Mouse (Mus musculus): ENCODE results near the gene Trex2. TPM values are rescaled to one million over a fixed set of nuclear protein-coding genes. Genes with fewer than 3 reads are reported as not detected.
A peak's percentile ranks its signal among the peaks of the same experiment; 100 is the strongest.

The Trex2 gene
- polyA plus RNA-seq (2017; shearing (Covaris generic)) = not detected

DNA sequence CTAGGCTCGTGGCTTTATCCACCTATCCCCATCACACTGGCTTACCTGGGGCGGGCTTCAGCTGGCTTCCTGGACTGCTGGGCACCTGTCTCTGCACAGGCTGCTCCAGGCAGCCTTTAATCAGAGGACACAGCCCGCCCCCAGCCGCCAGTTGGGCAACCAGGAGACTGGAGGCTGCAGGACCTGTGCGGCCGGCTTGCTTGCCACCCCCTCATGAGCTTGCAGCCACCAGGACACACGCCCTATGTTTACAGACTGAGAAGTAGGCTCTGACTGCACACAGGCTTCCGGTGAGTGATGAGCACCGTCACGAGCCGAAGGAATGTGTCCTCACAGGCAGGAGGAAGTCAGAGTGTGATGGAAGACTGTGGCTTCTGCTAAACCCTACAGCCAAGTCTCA, at the start of gene Trex2:
TSS of gene Trex2 (minus strand) at position 93 of the 400 bp plus-strand sequence.
- no peak for ATAC-seq

DNA sequence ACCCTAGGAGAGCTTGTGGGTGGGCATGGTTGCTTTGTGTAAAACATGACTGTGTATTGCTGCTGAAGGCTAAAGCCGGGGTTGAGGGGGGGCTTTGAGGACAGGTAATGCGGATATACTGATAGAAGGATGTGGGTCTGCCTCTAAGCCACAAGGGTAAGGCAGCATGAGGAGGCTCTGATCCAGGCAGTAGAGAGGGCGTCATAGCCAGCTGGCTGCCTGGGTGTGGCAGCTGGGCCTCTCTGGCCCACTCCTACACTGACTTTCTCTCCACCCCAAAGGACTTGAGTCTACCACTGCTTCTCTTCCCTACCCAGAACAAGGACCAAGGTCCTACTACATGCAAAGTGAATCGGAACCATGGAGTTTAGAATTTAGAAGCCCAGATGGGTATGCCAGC, 49.7 kb upstream of the Trex2 start:
- no peak for ATAC-seq

DNA sequence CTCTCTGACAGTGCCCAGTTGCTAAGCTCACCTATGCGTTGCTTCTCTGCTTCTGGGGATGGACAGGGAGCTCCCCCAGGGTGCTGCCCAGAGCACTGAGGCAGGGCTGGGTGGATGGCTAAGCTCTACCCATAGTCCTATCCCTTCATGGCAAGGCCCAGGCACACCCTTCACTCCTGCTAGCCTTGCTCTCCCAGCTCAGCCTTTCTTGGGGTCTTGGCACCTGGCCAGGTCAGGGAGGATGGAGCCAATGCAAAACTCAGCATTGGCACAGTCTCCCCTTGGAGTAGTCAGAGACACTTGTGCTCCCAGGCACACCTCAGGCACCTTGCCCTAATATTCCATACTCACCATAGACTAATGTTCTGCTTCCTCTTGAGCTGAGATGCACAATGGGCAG, 48.9 kb upstream of the Trex2 start:
- ATAC-seq = no peak

DNA sequence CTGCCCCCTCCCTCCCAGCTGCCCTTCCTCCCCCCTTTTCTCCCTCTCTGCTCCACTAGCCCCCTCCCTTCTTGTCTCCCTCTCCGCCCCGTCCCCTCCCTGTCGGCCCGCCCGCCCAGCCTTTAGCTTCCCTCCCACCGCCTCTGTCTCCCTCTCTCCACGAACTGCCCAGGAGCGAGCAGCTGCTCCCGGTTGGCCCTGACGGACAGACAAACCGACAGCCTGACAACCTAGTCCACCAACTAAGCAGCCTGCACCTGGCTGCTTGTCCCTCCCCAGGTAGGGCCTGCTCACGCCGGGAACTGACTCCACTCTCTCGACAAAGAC, 48.3 kb upstream of the Trex2 start, which contains the start of gene Bgn:
TSS of gene Bgn (plus strand) at position 119 of the 327 bp plus-strand sequence.
- ATAC-seq = no peak

DNA sequence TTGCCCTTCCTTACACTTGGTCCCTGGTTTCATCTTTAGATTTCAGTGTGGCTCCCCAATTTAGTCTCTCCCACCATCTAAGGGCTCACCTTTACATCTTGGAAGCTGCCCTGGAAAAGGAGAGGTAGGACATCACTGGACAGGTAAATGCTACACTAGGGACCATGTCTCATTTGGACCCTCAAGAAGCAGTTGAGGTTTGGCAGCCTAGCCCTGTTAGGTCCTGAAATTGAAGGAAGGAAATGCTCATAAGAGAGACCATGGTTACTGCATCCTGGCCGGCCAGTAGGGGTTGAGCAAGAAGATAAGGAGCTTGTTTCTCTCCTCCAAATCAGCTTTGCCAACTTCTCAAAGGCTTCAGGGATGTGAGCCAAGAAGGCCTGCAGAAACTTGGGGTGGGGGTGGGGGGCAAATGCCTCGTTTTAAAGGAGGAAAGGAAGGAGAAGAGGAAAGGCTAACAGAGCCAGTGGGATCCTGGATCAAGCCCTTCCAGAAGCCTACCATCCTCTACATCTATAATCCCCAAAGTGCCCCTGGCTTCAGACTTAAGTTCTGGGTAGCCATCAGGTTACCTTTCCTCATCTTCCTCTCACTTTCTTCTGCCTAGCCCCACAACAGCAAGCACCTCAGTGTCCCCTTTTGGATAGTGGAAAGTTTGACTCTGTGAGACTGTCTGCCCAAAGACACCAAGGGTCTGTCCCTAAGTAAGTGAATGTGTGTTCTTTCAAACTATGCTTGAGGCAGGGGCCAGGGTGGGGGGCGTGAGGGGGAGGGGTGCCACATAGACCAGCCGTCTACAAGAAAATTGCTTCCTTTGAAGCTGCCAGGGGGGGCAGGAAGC, 47.7 kb upstream of the Trex2 start:
- no peak for ATAC-seq

DNA sequence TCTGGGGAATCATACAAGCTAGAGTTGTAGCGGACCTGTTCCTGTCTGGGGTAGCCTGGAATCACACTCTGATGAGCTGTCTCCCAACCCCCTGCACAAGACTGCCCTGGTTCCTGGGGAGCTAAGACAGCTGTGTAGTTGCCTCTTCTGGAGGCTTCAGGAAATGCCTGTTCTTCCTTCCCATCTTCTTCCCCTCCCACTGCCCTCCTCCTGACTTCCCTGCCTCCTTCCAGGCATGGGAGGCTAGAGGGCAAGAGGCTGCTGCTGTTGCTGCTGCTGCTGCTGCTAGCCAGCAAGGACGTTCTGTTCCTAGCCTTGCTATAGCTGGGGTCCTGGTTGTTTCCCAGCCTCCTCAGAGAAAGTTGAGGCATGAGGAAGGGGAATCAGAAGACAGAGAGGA, 45.2 kb upstream of the Trex2 start:
- no peak for ATAC-seq

DNA sequence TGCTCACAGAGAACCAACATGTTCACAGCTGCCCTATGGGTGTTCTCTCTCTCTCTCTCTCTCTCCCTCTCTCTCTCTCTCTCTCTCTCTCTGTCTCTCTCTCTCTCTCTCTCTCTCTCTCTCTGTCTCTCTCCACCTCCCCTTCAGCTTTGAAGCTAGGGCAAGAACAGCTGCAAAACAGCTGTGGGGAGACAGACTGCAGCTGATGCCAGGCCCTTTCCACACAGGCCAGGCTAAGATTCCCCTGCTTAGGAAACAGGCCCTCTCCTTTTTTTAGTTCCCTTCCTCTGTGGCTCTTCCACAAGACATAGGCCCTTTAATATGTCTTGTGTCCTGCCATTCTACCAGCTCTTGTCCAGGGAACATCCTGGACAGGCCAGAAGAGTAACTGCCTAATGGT, 44.5 kb upstream of the Trex2 start:
- ATAC-seq = no peak

DNA sequence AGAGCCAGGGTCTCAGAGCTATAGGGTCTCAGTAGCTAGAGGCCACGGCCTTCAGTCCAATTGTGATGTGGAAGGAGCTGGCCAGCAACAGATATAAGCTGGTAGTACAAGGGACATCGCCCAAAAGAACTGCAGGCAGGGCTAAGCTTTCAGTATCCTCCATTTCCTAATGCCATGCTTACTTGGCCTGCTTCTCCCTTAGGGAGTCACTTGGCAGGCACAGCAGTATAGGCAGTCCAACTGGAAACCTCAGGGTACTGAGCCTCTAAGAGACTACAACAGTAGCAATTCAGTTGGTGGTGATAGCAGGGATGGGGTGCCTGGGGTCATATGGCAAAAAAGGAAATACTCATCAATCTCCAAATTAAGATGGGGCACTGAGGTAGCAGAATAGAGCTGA, 42.4 kb upstream of the Trex2 start:
- no peak for ATAC-seq

DNA sequence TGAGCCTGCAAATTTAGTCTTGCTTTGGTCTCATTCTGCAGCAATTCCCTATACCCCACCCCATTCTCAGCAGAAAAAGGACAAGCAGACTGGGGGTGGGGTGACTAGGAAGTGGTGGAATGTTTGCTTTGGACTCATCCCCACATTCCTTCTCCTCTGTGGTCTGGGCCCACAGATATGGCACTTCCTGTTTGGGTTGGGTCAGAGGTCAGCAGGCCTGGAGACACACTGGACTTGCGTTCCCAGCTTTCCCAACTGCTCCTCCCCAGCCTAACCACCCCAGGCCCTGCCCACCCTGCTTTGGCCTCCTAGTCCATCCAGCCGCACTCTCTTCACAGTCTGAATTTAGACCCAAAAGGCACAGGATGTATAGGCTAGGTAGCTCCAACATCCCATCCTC, 41.5 kb upstream of the Trex2 start:
- ATAC-seq = no peak

DNA sequence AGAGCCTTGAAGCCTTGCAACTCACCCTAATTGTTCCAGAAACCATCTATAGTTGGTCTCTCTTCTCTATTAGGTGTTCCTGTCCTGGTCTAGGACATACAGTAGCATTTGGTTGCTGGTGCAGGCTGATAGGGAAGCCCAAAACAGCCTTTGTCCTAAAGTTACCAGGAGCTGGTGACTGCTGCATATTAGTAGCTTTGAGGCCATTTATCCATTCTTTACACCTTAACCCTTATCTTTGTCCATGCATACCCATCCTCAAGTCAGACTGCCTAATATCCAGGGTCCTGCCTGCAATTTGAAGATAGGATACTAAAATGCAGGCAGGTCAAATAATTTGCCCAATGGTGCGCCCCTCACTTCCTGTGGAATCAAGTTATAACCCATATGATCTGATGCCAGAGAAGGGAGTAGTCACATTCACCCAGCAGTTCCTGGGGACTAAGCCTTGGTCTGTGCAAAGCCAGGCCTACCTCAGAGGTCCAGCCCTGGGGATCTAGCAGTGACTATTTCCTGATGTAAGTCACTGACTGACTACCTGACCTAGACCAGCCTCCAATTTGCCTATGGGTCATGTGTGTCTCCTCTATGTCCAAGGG, 40.6 kb upstream of the Trex2 start:
- ATAC-seq = no peak

DNA sequence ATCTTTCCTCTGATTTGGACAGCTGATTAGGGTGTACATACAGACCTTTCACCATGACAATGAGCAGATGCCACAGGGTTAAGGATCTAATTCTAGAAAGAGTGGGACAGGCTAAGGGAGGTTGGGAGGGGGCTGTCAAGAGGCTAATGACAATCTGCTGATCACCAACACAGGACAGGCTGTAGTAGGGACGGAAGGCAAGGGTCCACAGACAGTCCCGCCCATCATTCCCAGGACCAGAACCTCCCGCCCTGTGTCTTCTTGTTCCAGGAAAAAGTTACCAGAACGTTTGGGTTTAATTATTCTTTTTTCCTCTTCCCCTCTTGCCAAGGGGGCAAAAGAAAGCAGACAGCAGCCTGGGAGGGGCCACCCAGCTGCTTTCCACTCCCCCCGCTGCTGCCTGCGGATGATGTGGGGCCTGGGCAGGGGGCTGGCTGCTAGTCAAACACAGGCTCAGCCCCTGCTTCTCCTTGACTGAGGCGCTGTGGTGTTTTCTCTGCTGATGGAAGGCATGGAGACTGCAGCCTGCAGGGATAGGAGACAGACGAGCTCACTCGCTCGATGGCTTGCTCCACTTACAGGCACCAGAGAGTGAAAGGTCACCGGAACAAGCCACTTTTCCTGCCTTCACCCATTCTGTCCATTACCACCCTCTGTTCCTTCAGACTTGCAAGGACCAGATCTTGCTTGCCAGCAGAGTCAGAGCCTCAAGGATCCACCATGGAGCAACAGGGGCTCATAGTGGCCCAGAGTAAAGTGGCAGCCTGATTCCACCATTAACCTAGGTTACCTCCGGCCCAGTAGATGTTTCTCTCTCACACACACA, 39.4 kb upstream of the Trex2 start:
- ATAC-seq = no peak

DNA sequence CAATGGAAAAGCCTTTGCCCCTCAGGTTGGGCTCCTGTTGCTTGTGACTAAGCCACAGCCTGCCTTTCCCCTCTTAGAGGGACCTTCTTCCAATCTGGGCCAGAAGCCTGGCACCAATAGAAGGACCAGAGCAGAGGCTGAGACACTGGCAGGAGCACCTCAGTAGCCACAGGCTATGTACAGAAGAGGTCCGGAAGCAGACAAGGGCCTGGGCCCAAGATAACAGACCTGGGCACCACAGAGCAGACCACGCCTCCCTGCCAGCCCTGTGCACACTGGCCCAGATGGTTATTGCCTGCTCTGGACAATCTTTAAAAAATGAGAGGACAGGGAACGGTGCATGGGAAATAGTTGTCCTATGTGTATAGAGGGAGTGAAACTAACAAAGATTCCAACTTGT, 36.6 kb upstream of the Trex2 start:
- no peak for ATAC-seq

DNA sequence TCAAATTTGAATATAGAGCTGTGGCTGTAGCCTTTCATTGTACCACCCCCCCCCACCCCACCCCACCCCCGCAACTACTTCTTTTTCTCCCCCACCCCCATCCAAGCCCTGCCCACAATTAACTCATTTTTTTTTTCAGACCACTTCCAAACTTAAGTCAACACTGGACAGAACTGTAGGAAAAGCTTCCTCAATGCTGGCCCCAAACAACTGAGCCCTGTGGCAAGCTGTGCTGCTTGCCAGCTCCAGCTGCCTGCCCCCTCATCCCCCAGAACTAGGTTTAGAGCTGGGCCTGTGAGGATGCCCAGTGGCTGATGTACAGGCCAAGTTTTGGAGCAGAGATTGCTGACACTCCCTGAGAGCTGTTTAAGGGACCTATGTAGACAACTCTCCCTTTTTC, 33.6 kb upstream of the Trex2 start:
- ATAC-seq = no peak

DNA sequence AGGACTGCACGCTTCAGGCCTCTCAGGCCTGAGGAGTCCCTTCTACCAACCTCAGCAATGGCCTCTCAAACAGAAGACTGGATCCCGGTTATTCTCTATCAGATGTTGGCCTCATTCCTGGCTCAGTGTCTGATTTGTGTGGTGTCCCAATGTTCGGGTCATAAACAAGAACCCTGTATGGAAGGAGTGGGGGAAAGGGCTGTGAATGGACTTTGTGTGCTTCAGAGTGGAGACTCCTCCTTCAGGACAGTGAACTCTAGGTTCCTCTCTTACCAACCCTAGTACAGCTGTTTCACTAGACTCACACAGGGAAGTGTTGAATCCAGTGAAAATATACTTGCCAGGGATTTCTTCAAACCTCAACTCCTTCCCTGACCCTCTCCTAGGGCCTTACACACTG, 33.2 kb upstream of the Trex2 start:
- no peak for ATAC-seq

DNA sequence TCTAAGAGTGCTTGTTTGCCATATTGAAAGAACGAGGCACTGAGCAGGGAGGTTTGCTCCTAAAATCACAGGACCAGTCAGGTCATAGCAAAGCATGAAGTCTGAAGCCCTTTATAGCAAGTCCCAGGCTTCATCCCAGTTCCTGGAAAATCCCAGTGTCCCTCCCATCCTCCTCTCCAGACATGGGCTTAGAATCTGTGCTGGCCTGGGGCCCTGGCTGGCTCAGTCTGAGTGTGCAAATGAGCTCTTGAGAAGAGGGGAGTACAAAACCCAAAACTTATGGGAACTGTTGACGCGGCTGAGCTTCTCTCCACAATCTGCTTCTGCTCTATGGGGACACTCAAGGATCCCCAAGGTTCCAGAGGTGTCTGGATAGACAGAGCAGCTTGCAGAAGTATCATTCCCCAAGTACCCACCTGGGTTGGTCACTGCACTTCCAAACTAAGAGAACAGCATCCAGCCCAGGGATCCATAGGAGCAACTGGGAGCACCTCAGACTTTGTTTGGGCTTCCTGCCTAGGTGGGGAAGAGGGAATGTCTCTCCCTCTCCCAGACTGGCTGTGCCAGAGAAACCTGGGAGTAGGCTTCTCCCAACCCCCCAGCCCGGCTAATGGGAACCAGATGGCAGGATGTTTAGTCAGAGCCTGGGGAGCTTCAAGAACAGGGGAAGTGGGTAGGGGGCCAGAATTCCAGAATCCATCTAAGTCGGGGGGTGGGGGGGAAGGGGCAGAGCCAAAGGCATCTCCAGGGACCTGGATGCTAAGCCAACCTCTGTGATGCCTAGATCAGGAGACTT, 32.5 kb upstream of the Trex2 start:
- no peak for ATAC-seq

DNA sequence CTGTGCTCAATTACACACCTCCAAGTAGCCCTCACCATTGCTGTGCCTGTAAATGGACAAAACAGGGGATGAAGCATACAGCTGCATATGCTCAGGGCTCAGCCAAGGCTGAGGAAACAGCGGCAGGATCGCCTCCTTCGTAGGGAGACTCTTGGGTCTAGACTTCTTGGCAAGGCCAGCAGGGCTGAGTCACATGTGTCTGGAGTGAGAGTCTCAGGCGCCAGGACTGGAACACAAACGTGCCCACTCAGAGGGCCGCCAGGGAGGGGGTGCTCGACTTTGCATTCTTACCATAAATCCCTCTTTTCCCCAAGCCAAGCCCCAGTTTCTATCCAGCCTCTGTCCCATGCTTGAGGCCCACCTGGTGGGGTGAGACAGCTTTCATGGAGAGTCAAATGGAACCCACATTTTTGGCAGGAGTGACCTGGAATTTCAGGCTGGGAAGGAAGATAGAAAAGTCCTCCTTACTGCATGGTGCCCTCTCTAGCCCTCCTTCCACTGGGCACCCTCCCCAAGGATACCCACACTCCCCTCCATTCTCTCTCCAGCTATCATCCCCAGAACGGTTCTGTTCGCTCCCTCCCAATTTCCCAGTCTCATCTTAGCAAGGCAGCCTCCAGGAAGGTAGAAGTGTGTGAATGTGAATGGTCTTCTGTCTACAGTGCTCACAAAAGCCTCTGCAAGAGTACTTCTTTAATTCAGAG, 30.5 kb upstream of the Trex2 start:
- ATAC-seq = no peak

DNA sequence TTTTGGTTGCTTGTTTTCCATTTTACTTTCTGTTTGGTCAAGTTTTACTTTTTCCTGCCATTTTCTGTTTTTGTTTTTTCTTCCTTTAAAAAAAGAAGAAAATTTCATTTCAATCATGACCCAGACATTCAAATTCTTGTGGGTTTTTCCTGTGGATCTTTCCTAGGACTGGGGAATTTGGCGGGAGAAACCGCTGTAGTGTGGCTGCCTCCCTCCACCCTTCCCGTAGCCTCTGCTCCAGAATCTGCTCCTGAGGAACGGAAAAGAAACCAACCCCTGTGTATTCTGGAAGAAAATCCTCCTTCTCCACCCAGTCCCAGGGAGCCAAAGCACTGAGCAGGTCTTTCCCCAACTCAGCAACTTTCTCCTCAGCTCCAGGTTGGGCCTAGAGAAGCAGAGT, 25.6 kb upstream of the Trex2 start:
- no peak for ATAC-seq

DNA sequence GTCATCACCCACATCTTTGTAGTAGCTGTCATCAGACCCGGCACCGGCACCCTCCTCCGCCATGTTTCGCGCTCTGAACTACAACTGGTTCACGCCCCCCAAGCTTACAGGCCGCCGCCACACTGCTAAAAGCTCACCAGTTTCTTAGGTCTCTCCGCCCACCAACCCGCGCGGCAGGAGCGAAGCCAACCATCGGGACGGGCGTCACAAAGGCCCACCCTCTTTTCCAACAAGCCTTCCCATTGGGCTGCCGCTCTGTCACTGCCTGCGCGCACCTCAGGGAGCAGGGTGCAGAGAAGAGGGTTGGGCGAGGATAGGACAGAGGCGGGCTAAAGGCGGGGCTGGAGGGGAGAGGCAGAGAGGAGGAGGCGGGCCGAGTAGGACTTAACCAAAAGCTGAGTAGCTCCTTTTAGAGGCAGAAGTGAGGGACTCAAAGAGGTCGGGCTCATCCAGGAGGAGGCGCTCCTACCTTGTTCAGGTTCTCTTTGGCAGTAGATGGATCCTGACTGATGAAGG, 23.8 kb upstream of the Trex2 start, which contains the start of gene Haus7:
TSS of gene Haus7 (minus strand) at position 168 of the 516 bp plus-strand sequence.
- peak; percentile 98 for ATAC-seq

DNA sequence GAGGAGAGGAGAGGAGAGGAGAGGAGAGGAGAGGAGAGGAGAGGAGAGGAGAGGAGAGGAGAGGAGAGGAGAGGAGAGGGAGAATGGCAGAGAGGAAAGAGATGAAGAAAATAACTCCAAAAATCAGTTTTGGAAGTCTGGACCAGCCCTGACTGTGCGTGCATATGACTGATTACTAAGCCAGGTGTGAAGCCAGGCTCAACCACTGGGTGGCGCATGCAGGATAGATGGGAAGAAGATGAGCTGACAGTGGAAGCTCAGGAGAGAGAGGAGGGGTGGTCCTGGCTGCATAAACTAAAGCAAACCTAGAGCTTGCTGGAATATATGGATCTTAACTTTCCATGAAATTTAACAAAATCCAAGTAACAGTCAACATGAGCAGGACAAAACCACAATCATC, 16.8 kb upstream of the Trex2 start:
- ATAC-seq = no peak

DNA sequence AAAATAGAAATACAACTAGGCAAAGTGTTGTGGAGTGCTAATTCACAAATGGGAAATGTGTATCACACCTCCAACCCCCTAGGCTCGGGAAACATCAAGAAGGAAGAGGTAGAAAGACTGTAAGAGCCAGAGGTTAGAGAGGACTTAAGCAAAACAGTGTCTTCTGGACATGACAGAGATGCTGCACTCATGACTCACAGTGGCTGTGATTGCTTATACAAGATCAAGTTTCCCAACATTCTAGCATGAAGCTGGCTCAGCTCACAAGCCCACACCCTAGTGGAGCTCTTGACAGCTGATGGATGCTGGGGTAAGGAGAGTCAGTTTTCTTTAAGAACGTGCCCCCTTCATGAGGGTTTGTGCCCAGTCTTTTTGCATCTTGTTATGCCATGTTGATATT, 6.3 kb upstream of the Trex2 start:
- ATAC-seq = no peak

DNA sequence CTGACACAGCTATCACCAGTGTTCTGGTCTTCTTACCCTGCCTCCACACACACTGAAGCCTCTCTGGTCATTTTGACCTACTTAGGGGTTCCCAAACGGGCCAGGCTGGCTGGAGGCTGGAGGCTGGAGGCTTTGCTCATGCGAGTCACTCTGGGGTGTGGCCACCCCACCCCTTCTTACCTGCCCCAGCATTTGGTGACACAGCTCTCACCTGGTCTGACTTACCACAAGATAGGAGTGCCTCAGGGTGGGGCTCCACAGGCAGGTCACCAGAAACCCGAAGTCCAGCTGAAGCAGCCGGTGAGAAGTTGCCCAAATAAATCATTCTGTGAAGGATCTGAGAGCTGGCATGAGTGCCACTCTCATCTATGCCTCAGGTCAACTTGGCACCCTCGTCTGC, 2.3 kb downstream of the Trex2 start:
- no peak for ATAC-seq

DNA sequence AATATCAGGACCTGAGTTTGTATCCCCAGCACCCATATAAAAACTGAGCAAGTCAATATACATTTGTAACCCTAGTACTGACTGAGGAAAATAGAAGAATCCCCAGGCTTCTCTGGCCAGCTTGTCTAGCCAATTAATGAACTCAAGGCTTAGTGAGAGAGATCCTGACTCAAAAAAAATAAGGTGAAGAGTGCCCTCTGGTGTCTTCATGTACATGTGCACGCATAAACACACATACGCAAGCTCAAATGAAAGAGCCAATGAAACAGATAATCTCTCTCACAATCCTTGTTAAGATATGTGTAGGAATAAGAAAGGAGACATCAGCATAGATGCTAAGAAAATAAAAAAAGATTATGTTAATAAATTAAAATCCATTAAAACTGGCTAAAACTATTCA, 5.1 kb downstream of the Trex2 start:
- ATAC-seq = no peak

Data from activated CD4-positive, CD25-positive, alpha-beta regulatory T cell, adult 4 months (primary cell).